Mouse (Mus musculus) liver, postnatal 0 days (tissue): ENCODE results near the gene Nop2. TPM values are rescaled to one million over a fixed set of nuclear protein-coding genes. Genes with fewer than 3 reads are reported as not detected.

ENCODE experiments used
- ATAC-seq: fragments of 200-750 bp; cut with Nextera tagmentation; 2 replicates; pipeline ENCODE4 v1.8.0; 2017; ENCODE audit warnings: mild to moderate bottlenecking, moderate library complexity
- DNase-seq: peaks from one replicate; pipeline ENCODE4 v3.0.0-alpha.2; 2016
- H3K27ac ChIP-seq: fragments of 300-500 bp; sonication (generic); 2 replicates; pipeline ENCODE4 v1.5.1; 2014; ENCODE audit warnings: antibody characterized with exemption, moderate library complexity, mild to moderate bottlenecking, low read depth
- H3K27me3 ChIP-seq: fragments of 300-500 bp; sonication (generic); 2 replicates; pipeline ENCODE4 v1.6.1; 2014; ENCODE audit warnings: low read length, control low read depth, mixed read lengths; ENCODE audit not compliant: insufficient read depth
- H3K36me3 ChIP-seq: fragments of 300-500 bp; sonication (generic); replicated peaks from 2 replicates; pipeline ENCODE4 v1.6.1; 2014; ENCODE audit warnings: mild to moderate bottlenecking, control low read depth, low read length, moderate library complexity, mixed read lengths; ENCODE audit not compliant: insufficient read depth
- H3K4me1 ChIP-seq: fragments of 300-500 bp; sonication (generic); 2 replicates; pipeline ENCODE4 v1.6.1; 2014; ENCODE audit warnings: antibody characterized with exemption, mild to moderate bottlenecking, control low read depth; ENCODE audit not compliant: insufficient read depth
- H3K4me2 ChIP-seq: fragments of 300-500 bp; sonication (generic); 2 replicates; pipeline ENCODE4 v1.6.1; 2014; ENCODE audit warnings: low read depth, mild to moderate bottlenecking, low read length, moderate library complexity, mixed read lengths
- H3K4me3 ChIP-seq: fragments of 300-500 bp; sonication (generic); 2 replicates; pipeline ENCODE4 v1.5.1; 2014; ENCODE audit warnings: low read depth, low read length
- H3K9ac ChIP-seq: fragments of 300-500 bp; sonication (generic); replicated peaks from 2 replicates; pipeline ENCODE4 v1.6.1; 2014; ENCODE audit warnings: mild to moderate bottlenecking, moderate library complexity
- H3K9me3 ChIP-seq: fragments of 300-500 bp; sonication (generic); 2 replicates; pipeline ENCODE4 v1.6.1; 2016; ENCODE audit warnings: mild to moderate bottlenecking, control low read depth, low read length, mixed read lengths
- CTCF ChIP-seq: sonication (generic); IDR thresholded peaks from 2 replicates; pipeline ENCODE4 v1.5.1; 2016; ENCODE audit warnings: antibody characterized with exemption, low read depth
- EP300 ChIP-seq: IDR thresholded peaks from 2 replicates; pipeline ENCODE4 v1.6.1; 2016; ENCODE audit warnings: antibody characterized with exemption, low read depth, mild to moderate bottlenecking
- WGBS: fragments of 180-500 bp; shearing (Covaris S2); extraction: QIAGEN DNeasy Blood & Tissue Kit; methylation state at CpG from one replicate; pipeline ENCODE4 v1.1.7; 2014; ENCODE audit not compliant: insufficient replicate concordance; 5-methylcytosine and 5-hydroxymethylcytosine counted together
- polyA plus RNA-seq: library from polyadenylated mRNA; unstranded; fragments of >200 nt; fragmentation: Nextera tagmentation; extraction: Ambion mirVana; gene quantifications from 2 replicates; pipeline ENCODE4 v1.2.1, GENCODE M21; 2015

Nop2 gene
- polyA plus RNA-seq, 1 experiment from 2014 or later, result 23.2 TPM

DNA sequence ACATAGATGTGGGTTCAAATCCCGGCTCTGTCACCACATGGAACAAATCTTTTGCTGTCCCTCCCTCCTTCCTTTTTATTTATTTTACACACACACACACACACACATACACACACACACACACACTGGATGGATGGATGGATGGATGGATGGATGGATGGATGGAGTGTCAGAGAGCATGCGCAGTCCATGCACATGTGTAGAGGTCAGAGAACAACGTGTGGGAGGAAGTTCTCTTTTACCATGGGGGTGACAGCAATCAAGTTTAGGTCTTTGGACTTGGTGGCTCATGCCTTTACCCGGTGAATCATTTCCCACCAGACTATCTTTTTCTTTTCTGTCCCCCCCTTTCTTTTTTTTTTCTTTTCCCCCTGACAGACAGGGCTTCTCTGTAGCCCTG is 22.0 kb downstream of the Nop2 start:
- 63% methylated on average over 4 of the region's 4 CpGs for WGBS
- peaks cover 20% of the 10 kb centered on the region for H3K36me3 ChIP-seq
- peaks cover 11% of the 10 kb centered on the region for H3K4me1 ChIP-seq
- DNase-seq (no peak), ATAC-seq (no peak)
- H3K9me3 ChIP-seq, result no peaks in the 10 kb centered on the region
- H3K4me2 ChIP-seq, result no peak overlapping the region
- no peak for TF ChIP-seq CTCF
- no peak for TF ChIP-seq EP300
- no peak overlapping the region for H3K4me3 ChIP-seq
- H3K9ac ChIP-seq, result no peak overlapping the region
- H3K27me3 ChIP-seq, result no peaks in the 10 kb centered on the region
- H3K27ac ChIP-seq, result no peak overlapping the region

DNA sequence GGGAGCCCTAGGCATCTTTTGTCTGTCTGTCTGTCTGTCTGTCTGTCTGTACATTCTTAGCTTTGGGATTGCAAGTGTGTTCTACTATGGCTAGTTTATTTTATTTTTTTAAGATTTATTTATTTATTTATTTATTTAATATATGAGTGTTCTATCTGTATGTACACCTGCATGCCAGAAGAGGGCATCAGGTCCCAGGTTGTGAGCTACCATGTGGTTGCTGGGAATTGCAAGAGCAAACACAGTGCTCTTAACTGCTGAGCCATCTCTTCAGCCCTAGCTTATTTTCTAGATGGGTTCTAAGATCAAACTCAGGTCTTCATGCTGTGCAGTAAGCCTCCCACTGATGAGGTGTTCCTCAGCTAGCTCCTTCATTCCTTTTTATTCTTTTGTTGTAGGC is 22.8 kb downstream of the Nop2 start:
- DNase-seq, result no peak

DNA sequence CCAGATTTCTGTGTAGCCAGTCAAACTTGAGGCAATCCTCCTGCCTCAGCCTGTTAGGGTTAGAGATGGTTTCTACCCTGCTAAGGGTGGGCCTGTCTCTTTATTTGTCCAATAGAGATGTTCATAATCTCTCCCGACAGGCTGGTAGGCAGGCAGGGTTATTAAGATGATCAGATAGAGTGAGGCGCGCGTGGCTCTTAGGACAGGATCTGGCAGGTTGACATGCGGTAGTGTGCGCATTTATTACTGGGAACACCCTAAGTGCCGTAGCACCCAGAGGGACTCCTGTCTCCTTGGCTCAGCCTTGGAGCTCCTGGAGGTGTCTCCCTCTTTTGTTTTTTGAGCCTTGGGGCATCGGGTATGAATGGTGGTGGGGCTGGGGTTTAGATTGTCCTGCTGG is 23.6 kb downstream of the Nop2 start:
- Histone ChIP-seq H3K36me3 (peaks cover 33% of the 10 kb centered on the region), H3K4me3 (no peak overlapping the region), H3K4me1 (peaks cover 6% of the 10 kb centered on the region), H3K4me2 (no peak overlapping the region), H3K9me3 (no peaks in the 10 kb centered on the region), H3K9ac (no peak overlapping the region), H3K27ac (no peak overlapping the region), H3K27me3 (no peaks in the 10 kb centered on the region)
- 69% methylated on average over 8 of the region's 8 CpGs for WGBS
- no peak for DNase-seq
- no peak for TF ChIP-seq EP300
- TF ChIP-seq CTCF, result no peak
- no peak for ATAC-seq

More for the DNA sequence above, 22.8 kb downstream of the Nop2 start:
- Histone ChIP-seq H3K27ac (no peak overlapping the region), H3K4me3 (no peak overlapping the region), H3K9ac (no peak overlapping the region), H3K4me1 (peaks cover 6% of the 10 kb centered on the region; the same call in 1 of the 2 replicates), H3K36me3 (peaks cover 27% of the 10 kb centered on the region), H3K27me3 (no peaks in the 10 kb centered on the region), H3K9me3 (no peaks in the 10 kb centered on the region), H3K4me2 (no peak overlapping the region)
- TF ChIP-seq EP300, result no peak
- peak; percentile 55 for TF ChIP-seq CTCF
- ATAC-seq, result no peak

DNA sequence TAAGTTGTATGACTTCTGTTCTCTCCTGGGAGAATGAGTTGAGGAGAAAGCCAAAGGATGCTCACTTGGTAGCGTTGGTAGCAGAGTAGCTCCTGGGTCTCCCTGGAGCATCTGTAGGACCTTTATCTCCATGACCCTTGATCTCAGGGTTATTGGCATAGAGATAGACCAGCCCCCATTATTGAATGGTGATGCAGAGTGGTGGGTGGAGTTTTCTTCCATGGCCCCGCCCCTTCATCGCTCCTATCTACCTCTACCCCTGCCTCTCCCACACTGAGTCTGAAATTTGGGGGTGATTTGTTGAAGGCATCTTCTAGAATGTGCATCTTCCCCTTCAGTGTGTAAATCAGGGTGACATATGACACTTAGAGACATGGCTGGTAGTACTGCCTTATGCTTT is 24.8 kb downstream of the Nop2 start:
- WGBS, result 62% methylated on average over 3 of the region's 3 CpGs
- Histone ChIP-seq H3K9ac (no peak overlapping the region), H3K27ac (peak overlapping the region; percentile 70; the same call in 1 of the 2 replicates), H3K4me2 (no peak overlapping the region), H3K9me3 (no peaks in the 10 kb centered on the region), H3K4me3 (no peak overlapping the region), H3K27me3 (no peaks in the 10 kb centered on the region), H3K36me3 (peaks cover 37% of the 10 kb centered on the region), H3K4me1 (peaks cover 15% of the 10 kb centered on the region)
- ATAC-seq (peak; percentile 69), DNase-seq (peak; percentile 57)
- no peak for TF ChIP-seq CTCF
- no peak for TF ChIP-seq EP300

DNA sequence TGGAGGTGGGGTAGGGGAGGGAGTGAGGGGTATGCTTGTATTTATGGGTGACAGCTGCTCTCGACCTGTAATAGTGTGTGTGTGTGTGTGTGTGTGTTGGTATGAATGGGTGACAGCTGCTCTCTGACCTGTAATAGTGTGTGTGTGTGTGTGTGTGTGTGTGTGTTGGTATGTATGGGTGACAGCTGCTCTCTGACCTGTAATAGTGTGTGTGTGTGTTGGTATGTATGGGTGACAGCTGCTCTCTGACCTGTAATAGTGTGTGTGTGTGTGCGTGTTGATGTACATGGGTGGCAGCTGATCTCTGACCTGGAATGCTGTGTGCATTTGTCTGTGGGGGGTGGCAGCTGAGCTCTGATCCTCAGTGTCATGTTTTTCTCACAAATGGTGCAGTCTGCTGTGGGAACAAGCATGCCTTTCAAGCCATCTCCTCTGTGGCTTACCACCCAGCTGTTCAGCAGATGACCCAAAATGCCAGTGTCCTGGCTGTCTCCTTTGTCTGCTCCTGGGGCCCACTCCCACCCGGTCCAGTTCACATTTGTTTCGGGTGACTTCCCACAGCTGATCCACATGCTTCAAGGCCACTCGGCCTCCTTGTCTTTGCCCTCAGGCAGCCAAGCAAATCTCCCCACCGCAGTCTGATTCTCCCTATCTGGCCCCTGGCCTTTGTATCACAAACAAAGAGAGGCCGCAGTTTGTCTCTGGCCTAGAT is 25.4 kb downstream of the Nop2 start:
- Histone ChIP-seq H3K9ac (no peak overlapping the region), H3K4me2 (no peak overlapping the region), H3K9me3 (no peaks in the 10 kb centered on the region), H3K27me3 (no peaks in the 10 kb centered on the region), H3K4me3 (no peak overlapping the region), H3K4me1 (peaks cover 15% of the 10 kb centered on the region), H3K36me3 (peaks cover 36% of the 10 kb centered on the region), H3K27ac (peak overlapping the region; percentile 70)
- WGBS, result 68% methylated on average over 7 of the region's 7 CpGs
- no peak for DNase-seq
- ATAC-seq, result peak; percentile 58
- TF ChIP-seq CTCF (no peak), EP300 (no peak)

DNA sequence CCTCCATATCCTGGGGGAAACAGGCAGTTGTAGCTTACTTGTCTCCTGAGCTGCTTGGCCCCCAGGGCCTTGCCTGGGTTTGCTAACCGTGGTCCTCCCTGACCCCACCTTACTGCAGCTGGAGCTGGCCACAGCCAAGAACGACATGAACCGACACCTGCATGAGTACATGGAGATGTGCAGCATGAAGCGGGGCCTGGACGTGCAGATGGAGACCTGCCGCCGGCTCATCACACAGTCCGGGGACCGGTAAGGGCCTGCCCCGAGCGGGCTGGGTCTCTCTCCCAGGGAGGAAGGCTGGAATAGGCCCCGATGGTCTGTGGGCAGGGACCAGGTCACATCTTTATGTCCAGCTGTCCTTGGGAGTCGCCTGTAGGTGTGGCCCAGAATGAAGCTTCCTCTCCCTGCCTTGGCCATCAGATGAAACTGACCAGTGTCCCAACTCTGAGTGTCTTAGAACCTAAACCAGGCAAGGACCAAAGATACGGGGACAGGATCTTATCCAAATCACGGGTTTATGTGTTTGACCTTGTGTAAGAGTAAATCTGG is 27.3 kb downstream of the Nop2 start:
- H3K27ac ChIP-seq, result no peak overlapping the region
- H3K9me3 ChIP-seq, result no peaks in the 10 kb centered on the region
- TF ChIP-seq EP300 (no peak), CTCF (no peak)
- peaks cover 23% of the 10 kb centered on the region for H3K4me1 ChIP-seq
- no peak overlapping the region for H3K4me3 ChIP-seq
- peaks cover 35% of the 10 kb centered on the region for H3K36me3 ChIP-seq
- no peaks in the 10 kb centered on the region for H3K27me3 ChIP-seq
- H3K9ac ChIP-seq, result no peak overlapping the region
- ATAC-seq (no peak), DNase-seq (no peak)
- H3K4me2 ChIP-seq, result no peak overlapping the region
- WGBS, result 82% methylated on average over 15 of the region's 15 CpGs
